Mouse (Mus musculus): ENCODE data around the gene Dkc1. TPM values are rescaled to one million over a fixed set of nuclear protein-coding genes. Genes with fewer than 3 reads are reported as not detected.

Gene Dkc1
- polyA plus RNA-seq, 1 experiment, result 11.1 TPM

DNA sequence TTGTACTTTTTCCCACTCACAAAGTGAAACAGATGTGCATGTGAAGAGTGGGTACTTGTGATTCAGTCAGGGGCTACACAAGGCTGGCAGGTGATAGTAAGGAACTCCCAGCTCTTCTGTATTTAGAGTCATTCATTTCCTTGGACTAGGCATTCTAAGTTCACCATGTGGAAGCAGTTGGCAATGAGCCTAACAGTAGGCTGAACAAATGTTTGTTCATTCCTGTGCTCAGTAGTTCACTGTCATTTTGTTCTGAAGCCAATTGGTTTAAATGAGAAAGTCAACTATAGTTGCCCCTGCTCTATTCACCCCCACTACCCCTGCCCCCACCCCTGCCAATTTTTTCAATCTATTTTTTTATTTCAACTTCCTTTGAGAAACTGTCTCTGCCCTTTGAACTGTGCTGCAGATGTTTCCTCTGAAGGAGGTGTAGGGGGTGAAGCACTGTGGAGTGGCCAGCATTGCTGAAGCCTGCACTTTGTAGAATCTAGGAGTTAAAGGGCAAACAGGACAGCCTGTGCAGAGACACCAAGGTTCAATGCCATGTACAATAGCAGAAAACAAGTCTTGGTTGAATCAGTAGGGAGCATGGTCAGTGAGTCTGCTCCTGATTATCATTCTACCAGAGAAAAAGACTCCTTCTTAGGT, 32.8 kb downstream of the Dkc1 start:
- no peak for TF ChIP-seq GATA1 (IDR thresholded peaks at IDR 0.05; ENCODE audit: low read length)

DNA sequence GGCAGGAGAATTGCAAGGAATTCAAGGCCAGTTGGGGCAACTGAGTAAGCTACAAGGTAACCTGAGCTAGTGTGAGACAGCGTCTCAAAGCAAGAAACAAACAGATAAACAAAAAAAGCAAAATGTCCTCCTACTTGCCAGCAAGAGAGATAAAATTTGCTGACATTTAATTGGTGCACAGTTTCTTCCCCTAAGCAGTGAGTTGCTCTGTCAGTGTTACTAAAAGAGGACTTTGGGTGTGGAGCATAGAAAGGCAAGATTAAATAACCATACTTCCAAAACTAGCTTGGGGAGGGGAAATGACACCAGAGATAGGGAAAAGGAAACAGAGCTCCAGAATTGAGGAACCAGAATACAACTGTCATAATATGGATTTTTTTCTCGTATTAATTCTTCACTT, 33.8 kb downstream of the Dkc1 start:
- TF ChIP-seq GATA1 (IDR thresholded peaks at IDR 0.05; ENCODE audit: low read length), result no peak

DNA sequence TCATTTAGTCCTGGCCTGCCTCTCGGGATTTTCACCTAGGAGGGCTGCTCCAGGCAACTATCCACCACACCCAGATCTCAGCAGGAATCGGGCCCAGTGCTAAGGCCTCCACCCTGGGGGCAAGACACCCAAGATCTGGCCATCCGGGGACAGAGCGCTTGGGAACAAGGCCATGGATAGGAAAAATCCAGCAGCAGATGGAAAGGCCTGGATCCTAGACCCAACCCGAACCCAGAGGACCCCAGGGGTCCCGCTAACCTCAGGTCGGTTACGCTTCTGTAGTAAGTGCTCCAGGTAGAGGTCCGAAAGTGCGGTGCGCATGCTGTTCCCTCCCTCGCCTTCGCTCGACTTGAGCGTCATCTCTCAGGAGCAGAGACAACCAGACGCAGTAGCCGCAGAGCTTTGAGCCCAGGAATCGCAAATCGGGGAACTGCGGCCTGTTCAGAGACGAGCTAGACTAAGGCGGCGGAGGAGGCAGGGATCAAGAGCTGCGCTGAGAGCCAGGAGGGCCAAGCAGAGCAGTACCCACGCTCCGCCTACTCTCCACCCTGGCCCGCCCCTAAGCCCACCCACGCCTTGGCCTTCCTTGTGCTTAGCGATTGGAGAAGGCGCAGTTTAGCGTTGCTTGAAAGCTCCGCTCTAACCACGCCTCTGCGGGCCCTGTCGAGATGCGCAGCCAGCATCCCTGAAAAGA, 35.0 kb downstream of the Dkc1 start, which contains the start of gene Mpp1:
Mpp1 (minus strand) TSS at position 550 of the 694 bp plus-strand sequence.
- no peak for TF ChIP-seq GATA1 (IDR thresholded peaks at IDR 0.05; ENCODE audit: low read length)

DNA sequence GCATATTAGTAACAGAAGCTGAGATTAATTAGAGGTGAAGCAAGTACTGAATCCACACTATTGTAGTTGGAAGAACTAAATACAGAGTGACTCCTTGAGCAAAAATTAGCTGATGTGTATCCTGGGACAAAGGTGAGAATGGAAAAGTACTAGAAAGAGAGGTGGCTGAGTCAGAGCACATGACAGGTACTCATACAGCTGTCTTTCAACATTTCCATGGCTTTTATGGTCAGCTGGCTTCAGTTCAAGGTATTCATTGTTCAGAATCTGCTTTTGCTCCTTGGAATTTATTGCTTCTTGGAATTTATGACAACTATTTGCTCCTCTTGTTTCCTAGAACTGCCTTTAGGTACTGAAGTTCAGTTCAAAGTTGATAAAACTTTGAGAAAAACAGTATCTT, 41.3 kb downstream of the Dkc1 start:
- TF ChIP-seq GATA1 (IDR thresholded peaks at IDR 0.05; ENCODE audit: low read length), result no peak

DNA sequence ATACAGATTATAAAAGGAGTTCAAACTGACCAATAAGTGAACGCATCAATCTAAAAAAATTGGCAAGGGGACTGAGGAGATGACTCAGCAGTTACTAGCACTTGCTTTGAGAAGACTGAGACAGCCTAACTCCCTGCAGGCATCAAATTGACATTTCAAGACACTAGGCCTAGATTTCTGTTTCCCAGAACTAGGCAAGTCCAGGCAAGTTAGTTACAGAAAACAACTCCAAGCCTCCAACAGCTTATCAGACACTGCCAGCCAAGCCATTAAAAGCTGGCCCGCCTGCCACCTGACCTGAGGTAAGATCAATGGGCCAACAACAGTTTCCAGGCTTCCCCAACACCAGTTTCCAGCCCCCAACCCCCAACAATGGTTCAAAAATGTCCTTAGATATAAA, 42.1 kb downstream of the Dkc1 start:
- no peak for TF ChIP-seq GATA1 (IDR thresholded peaks at IDR 0.05; ENCODE audit: low read length)

DNA sequence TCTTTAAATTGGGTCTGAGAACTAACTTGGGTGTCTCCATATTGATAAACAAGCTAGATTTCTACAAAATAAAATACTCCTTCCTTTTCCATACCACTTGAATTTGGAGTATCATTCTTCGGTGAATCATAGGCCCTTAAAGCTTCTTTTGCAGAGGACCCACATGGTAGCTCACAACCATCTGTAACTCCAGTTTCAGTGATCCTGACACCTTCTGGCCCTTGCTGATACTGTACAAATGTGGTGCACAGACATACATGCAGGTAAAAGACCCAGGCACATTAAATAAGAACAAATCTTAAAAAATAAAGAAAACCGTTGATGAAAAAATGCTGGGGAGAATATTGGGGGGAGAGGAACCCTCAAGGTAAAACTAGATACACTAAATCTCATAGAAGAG, 42.5 kb downstream of the Dkc1 start:
- TF ChIP-seq GATA1 (IDR thresholded peaks at IDR 0.05; ENCODE audit: low read length), result no peak

DNA sequence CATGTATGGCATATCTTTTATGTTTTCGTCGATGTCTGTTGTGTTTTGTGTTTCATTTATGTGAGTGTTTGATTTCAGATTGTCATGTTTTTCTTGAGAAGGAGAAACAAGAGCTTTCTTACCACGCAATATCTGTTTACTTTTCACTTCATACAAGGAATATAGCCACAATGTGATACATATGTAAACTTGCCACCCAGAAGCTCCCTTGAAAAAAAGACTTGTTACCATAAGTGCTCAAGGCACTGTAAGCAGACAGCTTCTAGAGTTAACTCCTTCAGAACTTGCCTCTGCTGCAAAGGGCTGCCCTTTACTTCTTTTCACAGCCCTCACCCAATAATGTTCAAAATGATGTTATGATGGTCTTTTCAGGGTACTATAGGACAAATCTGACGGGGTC, 52.8 kb downstream of the Dkc1 start:
- no peak for TF ChIP-seq GATA1 (IDR thresholded peaks at IDR 0.05; ENCODE audit: low read length)

DNA sequence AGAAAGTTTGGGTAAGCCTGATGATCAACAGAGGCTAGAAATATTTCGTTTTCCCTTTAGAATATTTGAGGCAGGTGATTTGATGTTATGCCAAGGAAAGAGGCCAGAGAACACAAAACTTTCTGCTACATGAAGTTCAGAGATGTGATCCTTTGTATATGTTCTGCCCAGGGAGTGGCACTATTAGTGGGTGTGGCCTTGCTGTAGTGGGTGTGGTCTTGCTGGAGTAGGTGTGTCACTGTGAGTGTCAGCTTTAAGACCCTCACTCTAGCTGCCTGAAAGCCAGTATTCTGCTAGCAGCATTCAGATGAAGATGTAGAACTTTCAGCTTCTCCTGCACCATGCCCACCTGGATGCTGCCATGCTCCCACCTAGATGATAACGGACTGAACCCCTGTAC, 54.6 kb downstream of the Dkc1 start:
- no peak for TF ChIP-seq GATA1 (IDR thresholded peaks at IDR 0.05; ENCODE audit: low read length)

DNA sequence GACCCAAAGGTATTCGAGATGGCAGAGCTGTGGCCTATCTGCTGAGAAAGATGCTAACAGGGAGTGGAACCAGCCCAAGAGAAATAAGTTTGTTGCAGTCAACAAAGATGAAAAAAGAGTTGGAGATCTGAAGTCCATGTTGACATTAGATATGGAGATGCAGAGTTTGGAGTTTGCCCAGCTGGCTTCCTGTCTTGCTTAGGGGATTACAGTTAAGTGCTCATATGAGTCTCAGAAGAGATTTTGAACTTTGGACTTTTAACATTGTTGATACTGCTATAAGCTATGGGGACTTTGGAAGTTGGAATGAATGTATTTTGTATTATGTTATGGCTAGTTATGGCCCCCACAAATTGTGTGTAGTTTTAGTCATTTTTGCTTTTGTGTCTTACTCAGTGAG, 56.6 kb downstream of the Dkc1 start:
- TF ChIP-seq GATA1 (IDR thresholded peaks at IDR 0.05; ENCODE audit: low read length), result no peak

DNA sequence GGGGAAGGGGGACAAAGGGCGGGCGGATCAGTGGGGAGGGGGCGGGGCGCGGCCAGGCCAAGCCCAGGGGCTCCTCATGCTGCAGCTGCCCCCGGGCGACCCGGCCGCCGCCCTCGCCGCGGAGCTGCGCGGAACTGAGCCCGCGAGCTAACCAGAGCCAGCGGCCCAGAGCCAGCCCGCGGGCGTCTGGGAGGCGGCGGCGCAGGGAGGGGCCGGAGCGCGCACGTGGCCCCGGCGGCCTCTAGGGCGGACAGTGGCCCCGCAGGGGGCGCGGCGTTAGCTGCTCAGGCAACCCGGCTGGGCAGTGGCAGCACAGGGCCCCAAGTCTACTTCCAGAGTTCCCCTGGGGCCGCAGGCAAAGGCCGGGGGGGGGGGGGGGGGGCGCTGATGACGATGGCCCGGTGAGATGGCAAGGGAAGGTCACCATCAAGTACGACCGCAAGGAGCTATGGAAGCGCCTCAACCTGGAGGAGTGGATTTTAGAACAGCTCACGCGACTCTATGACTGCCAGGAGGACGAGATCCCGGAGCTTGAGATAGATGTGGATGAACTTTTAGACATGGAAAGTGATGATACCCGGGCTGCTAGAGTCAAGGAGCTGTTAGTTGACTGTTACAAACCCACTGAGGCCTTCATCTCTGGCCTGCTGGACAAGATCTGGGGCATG, 60.1 kb downstream of the Dkc1 start:
- no peak for TF ChIP-seq GATA1 (IDR thresholded peaks at IDR 0.05; ENCODE audit: low read length)

Other genes with a start within 250 kb of the Dkc1 start
- 0.19 and 0.37 TPM in 2 replicates for gene Gab3, start 10.4 kb upstream of the Dkc1 start, polyA plus RNA-seq (2012)
- gene Mpp1, start 35.2 kb downstream of the Dkc1 start, polyA plus RNA-seq (2012), result 5.2 and 7.0 TPM in 2 replicates
- gene Smim9, start 67.9 kb downstream of the Dkc1 start, polyA plus RNA-seq (2012), result not detected in 2 replicates

Measured in G1E-ER4 (cell line).